Mouse (Mus musculus) stomach, postnatal 0 days (tissue): ENCODE data around the gene Tpmt.

Experiments used
- CTCF ChIP-seq: IDR thresholded peaks from 2 replicates; pipeline ENCODE4 v1.5.1; 2016; ENCODE audit warnings: antibody characterized with exemption, low read depth, mild to moderate bottlenecking, moderate library complexity
- EP300 ChIP-seq: optimal IDR thresholded peaks from 2 replicates; pipeline ENCODE3; 2016; ENCODE audit warnings: antibody characterized with exemption

- TF ChIP-seq CTCF (no peak), EP300 (no peak)
Observed at GRCm38 (mm10) chr13:47077367-47077766, 32.8 kb upstream of the Tpmt start.
